10 mouse cellular contexts compared by ENCODE assay signal in genomic region chr4:40936175-40936839, GRCm38 (mm10). TPM values are rescaled to one million over a fixed set of nuclear protein-coding genes. Genes with fewer than 3 reads are reported as not detected.
DNase-seq lines count a peak whose midpoint lies in the region; ATAC-seq and TF ChIP-seq lines count a peak whose summit lies in the region.
"Had no signal": no experiment of that assay in that cellular context is flagged by ENCODE, and none has a peak within 500 bp of the region (broad histone marks: within the 10 kb centered on the region; RNA-seq: fewer than 3 reads in every experiment).

No protein-coding gene starts in this region.

- no peaks in the 10 kb centered on the region for H3K79me2 ChIP-seq in heart, adult 2 months (replicated peaks; ENCODE audit: control insufficient read depth, insufficient read depth, low read length)

- 0 out of 2 replicates have a peak, but pooled peaks have one; percentile 12 for TF ChIP-seq CTCF in heart, adult 2 months (IDR thresholded peaks at IDR 0.05)
- TF ChIP-seq CTCF in bone marrow, adult 2 months (IDR thresholded peaks at IDR 0.05; ENCODE audit: control insufficient read depth, insufficient read depth, low read length) = no peak

- WGBS in heart, adult 2 months = 46% methylated on average over 9 of the region's 9 CpGs
- 85% methylated on average over 9 of the region's 9 CpGs for WGBS in heart, embryonic 12.5 days
- 78% methylated on average over 9 of the region's 9 CpGs for WGBS in bone marrow, adult 2 months
- 75% methylated on average over 9 of the region's 9 CpGs for WGBS in neural tube, embryonic 14.5 days

- intact Hi-C loops in heart, adult 2 months (cut with DNase I) = no loop called here

- TF ChIP-seq EP300 in heart, adult 2 months (IDR thresholded peaks at IDR 0.05; ENCODE audit: insufficient read depth, low read depth, low read length) = no peak

- 0 out of 2 replicates have a peak, but pooled peaks have one; percentile 11 for TF ChIP-seq POLR2A in heart, adult 2 months (IDR thresholded peaks at IDR 0.05; ENCODE audit: insufficient read depth, low read depth, low read length)
- TF ChIP-seq POLR2A in bone marrow, adult 2 months (IDR thresholded peaks at IDR 0.05; ENCODE audit: borderline replicate concordance, control insufficient read depth, low read depth, low read length) = no peak

- H3K4me1 ChIP-seq in heart, adult 2 months (ENCODE audit: control insufficient read depth, insufficient read depth, low read length) = peaks cover 1% of the 10 kb centered on the region; the same call in 1 of the 2 replicates
- no peaks in the 10 kb centered on the region for H3K4me1 ChIP-seq in heart, embryonic 12.5 days (replicated peaks)
- no peaks in the 10 kb centered on the region; the same call in 1 of the 2 replicates for H3K4me1 ChIP-seq in bone marrow, adult 2 months (ENCODE audit: control insufficient read depth, insufficient read depth, low read length)
- H3K4me1 ChIP-seq in neural tube, embryonic 14.5 days (ENCODE audit: control insufficient read depth, insufficient read depth, low read length) = no peaks in the 10 kb centered on the region
- H3K4me1 ChIP-seq: embryonic facial prominence, embryonic 12.5 days had no signal

- no peak overlapping the region for H3K4me2 ChIP-seq in heart, embryonic 12.5 days
- H3K4me2 ChIP-seq in neural tube, embryonic 14.5 days (ENCODE audit: low read depth, low read length) = no peak overlapping the region
- H3K4me2 ChIP-seq: embryonic facial prominence, embryonic 12.5 days had no signal

- peak overlapping the region; percentile 4; the same call in 1 of the 2 replicates for H3K27ac ChIP-seq in heart, adult 2 months
- no peak overlapping the region for H3K27ac ChIP-seq in heart, embryonic 12.5 days (ENCODE audit: poor library complexity, severe bottlenecking)
- 0 out of 2 replicates have a peak overlapping the region, but pooled peaks have one; percentile 1 for H3K27ac ChIP-seq in bone marrow, adult 2 months (ENCODE audit: control insufficient read depth, insufficient read depth, low read depth, low read length, poor library complexity)
- H3K27ac ChIP-seq in neural tube, embryonic 14.5 days (ENCODE audit: low read depth, low read length) = peak overlapping the region; percentile 45; the same call in 1 of the 2 replicates
- H3K27ac ChIP-seq: embryonic facial prominence, embryonic 12.5 days had no signal

- peaks cover 8% of the 10 kb centered on the region for H3K9me3 ChIP-seq in heart, embryonic 12.5 days (replicated peaks)
- H3K9me3 ChIP-seq in neural tube, embryonic 14.5 days (ENCODE audit: control insufficient read depth, low read length) = no peaks in the 10 kb centered on the region

- H3K4me3 ChIP-seq in heart, adult 2 months = no peak overlapping the region
- H3K4me3 ChIP-seq in heart, embryonic 12.5 days = no peak overlapping the region
- no peak overlapping the region for H3K4me3 ChIP-seq in bone marrow, adult 2 months (replicated peaks; ENCODE audit: control insufficient read depth, low read depth, low read length)
- no peak overlapping the region for H3K4me3 ChIP-seq in neural tube, embryonic 14.5 days (ENCODE audit: low read depth, low read length)
- H3K4me3 ChIP-seq: embryonic facial prominence, embryonic 12.5 days had no signal

- H3K36me3 ChIP-seq in heart, adult 2 months (ENCODE audit: control insufficient read depth, insufficient read depth, low read length) = peaks cover 6% of the 10 kb centered on the region
- H3K36me3 ChIP-seq in heart, embryonic 12.5 days = peaks cover 96% of the 10 kb centered on the region
- H3K36me3 ChIP-seq in neural tube, embryonic 14.5 days (ENCODE audit: control insufficient read depth, insufficient read depth, low read length) = peaks cover 50% of the 10 kb centered on the region

- no peak for ATAC-seq in heart, embryonic 12.5 days (ENCODE audit: insufficient number of reproducible peaks, low FRiP score)
- peak; percentile 88 for ATAC-seq in neural tube, embryonic 14.5 days (ENCODE audit: low read depth)

- H3K9ac ChIP-seq in heart, adult 2 months (ENCODE audit: low read depth, low read length) = no peak overlapping the region
- no peak overlapping the region for H3K9ac ChIP-seq in heart, embryonic 12.5 days
- no peak overlapping the region for H3K9ac ChIP-seq in neural tube, embryonic 14.5 days (replicated peaks; ENCODE audit: low read depth, low read length)
- H3K9ac ChIP-seq: embryonic facial prominence, embryonic 12.5 days had no signal

- DNase-seq in heart, adult 2 months = peak; percentile 47 to 77
- DNase-seq in frontal cortex, postnatal 36 days (ENCODE audit: low spot score in 2 of 2) = peak; percentile 43 to 49
- DNase-seq in layer of hippocampus, postnatal 36 days = peak; percentile 43 to 56
- DNase-seq in embryo, embryonic 10.5 days (ENCODE audit: low spot score) = no peak
- DNase-seq in T-cell, adult 2 months (ENCODE audit: low spot score) = no peak

- H3K27me3 ChIP-seq in heart, adult 2 months (ENCODE audit: control insufficient read depth, insufficient read depth, low read length) = no peaks in the 10 kb centered on the region
- no peaks in the 10 kb centered on the region for H3K27me3 ChIP-seq in heart, embryonic 12.5 days (replicated peaks)
- no peaks in the 10 kb centered on the region for H3K27me3 ChIP-seq in neural tube, embryonic 14.5 days (ENCODE audit: control insufficient read depth, insufficient read depth, low read length)
- H3K27me3 ChIP-seq: embryonic facial prominence, embryonic 12.5 days had no signal

RNA-seq across cellular contexts. Expression of gene Bag1, which starts 11.8 kb away (rescaled TPM):
- 100 to 1,000 TPM; 263 to 301 TPM for total RNA-seq in heart, adult 2 months (2021)
- 88.7 and 97.0 TPM in 2 replicates for polyA plus RNA-seq in heart, adult 2 months (2012; rRNA removed)
- polyA plus RNA-seq in heart, embryonic 12.5 days (2016; fragmentation: Nextera tagmentation; extraction: Ambion mirVana) = 206 and 214 TPM in 2 replicates
- polyA plus RNA-seq in bone marrow, adult 2 months (2011; ENCODE audit: insufficient read depth, insufficient read length, low replicate concordance, missing spikeins) = 144 and 216 TPM in 2 replicates
- total RNA-seq in layer of hippocampus, postnatal 36 days (2021) = 100 to 1,000 TPM; 148 to 156 TPM
- polyA plus RNA-seq in neural tube, embryonic 14.5 days (2014; fragmentation: Nextera tagmentation; extraction: Ambion mirVana) = 195 and 239 TPM in 2 replicates

RNA-seq across cellular contexts. Expression of gene Chmp5, which starts 11.9 kb away (rescaled TPM):
- 10 to 100 TPM; 32.7 to 36.6 TPM for total RNA-seq in heart, adult 2 months (2021)
- 12.7 and 21.5 TPM in 2 replicates for polyA plus RNA-seq in heart, adult 2 months (2012; rRNA removed)
- 76.2 and 79.4 TPM in 2 replicates for polyA plus RNA-seq in heart, embryonic 12.5 days (2016; fragmentation: Nextera tagmentation; extraction: Ambion mirVana)
- 28.2 and 49.0 TPM in 2 replicates for polyA plus RNA-seq in bone marrow, adult 2 months (2011; ENCODE audit: insufficient read depth, insufficient read length, low replicate concordance, missing spikeins)
- 10 to 100 TPM; 87.9 to 89.4 TPM for total RNA-seq in layer of hippocampus, postnatal 36 days (2021)
- 145 and 154 TPM in 2 replicates for polyA plus RNA-seq in neural tube, embryonic 14.5 days (2014; fragmentation: Nextera tagmentation; extraction: Ambion mirVana)

RNA-seq across cellular contexts. Expression of gene Spink4, which starts 16.5 kb away (rescaled TPM):
- total RNA-seq in heart, adult 2 months (2021) = under 1 TPM in 1 of 2 experiments, not detected in 1; 0.68 TPM
- polyA plus RNA-seq in heart, adult 2 months (2012; rRNA removed) = 1.7 and 3.6 TPM in 2 replicates
- polyA plus RNA-seq in heart, embryonic 12.5 days (2016; fragmentation: Nextera tagmentation; extraction: Ambion mirVana) = 8.9 and 10.4 TPM in 2 replicates
- not detected in 2 replicates for polyA plus RNA-seq in bone marrow, adult 2 months (2011; ENCODE audit: insufficient read depth, insufficient read length, low replicate concordance, missing spikeins)
- total RNA-seq in layer of hippocampus, postnatal 36 days (2021) = not detected
- not detected in 2 replicates for polyA plus RNA-seq in neural tube, embryonic 14.5 days (2014; fragmentation: Nextera tagmentation; extraction: Ambion mirVana)
- total RNA-seq: ES-E14 had no signal
- polyA plus RNA-seq: embryonic facial prominence, embryonic 12.5 days had no signal

RNA-seq across cellular contexts. Expression of gene Nfx1, which starts 34.4 kb away (rescaled TPM):
- total RNA-seq in heart, adult 2 months (2021) = 10 to 100 TPM; 18.9 to 19.8 TPM
- 16.9 and 30.6 TPM in 2 replicates for polyA plus RNA-seq in heart, adult 2 months (2012; rRNA removed)
- polyA plus RNA-seq in heart, embryonic 12.5 days (2016; fragmentation: Nextera tagmentation; extraction: Ambion mirVana) = 67.8 and 75.0 TPM in 2 replicates
- polyA plus RNA-seq in bone marrow, adult 2 months (2011; ENCODE audit: insufficient read depth, insufficient read length, low replicate concordance, missing spikeins) = 37.5 and 46.1 TPM in 2 replicates
- 10 to 100 TPM; 66.1 to 76.4 TPM for total RNA-seq in layer of hippocampus, postnatal 36 days (2021)
- polyA plus RNA-seq in neural tube, embryonic 14.5 days (2014; fragmentation: Nextera tagmentation; extraction: Ambion mirVana) = 122 and 126 TPM in 2 replicates

Comparison
In these comparisons a context has a peak if more than half of its experiments do, and no peak if none do; other contexts are left out.
1. DNase-seq: peak in heart, adult 2 months (2 of 2), frontal cortex, postnatal 36 days (2 of 2) and layer of hippocampus, postnatal 36 days (2 of 2); none in embryo, embryonic 10.5 days (single experiment) and T-cell, adult 2 months (single experiment).